Mouse (Mus musculus) mammary gland, adult 2 months (tissue): ENCODE data around the gene Adh6a. TPM values are rescaled to one million over a fixed set of nuclear protein-coding genes. Genes with fewer than 3 reads are reported as not detected.

Experiments
- polyA plus RNA-seq: library from polyadenylated mRNA; depleted of rRNA; stranded (reverse); fragments of >200 nt; gene quantifications from 2 replicates; pipeline ENCODE4 v1.2.3, GENCODE M21; 2012; ENCODE audit warnings: low replicate concordance; rRNA removed

The Adh6a gene
- 0.16 TPM in 1 of 2 replicates, not detected in the other for polyA plus RNA-seq

GRCm38 (mm10) chr3:138312965-138313364 is at the start of gene Adh6a:
Gene Adh6a (plus strand): TSS chr3:138313286.

DNA sequence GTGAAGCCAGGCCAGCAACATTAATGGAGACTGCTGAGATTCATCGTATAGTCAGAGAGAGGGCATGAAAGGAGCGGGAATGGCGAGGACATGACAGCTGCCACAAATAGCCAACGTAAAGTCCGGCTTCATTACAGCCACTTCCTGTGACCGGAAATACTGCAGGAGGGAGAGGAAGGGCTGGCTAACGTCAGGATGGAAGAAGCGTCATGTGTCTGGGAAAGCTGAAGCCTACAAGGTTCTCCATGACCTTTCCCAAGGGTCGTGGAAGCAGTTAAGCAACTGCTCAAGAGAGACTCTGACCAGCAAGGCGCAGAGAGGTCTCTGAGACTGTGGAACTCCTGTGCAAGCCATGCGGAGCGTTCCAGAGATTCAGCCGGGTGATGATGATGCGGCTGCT is 28.4 kb downstream of the Adh6a start, which contains the start of gene Adh6b:
Gene Adh6b (plus strand): TSS at position 305 of the 400 bp plus-strand sequence.

Other genes starting within 250 kb of the Adh6a start
- 0.06 and 6.5 TPM in 2 replicates for gene 1110002E22Rik, start 248.2 kb upstream of the Adh6a start, polyA plus RNA-seq
- gene Gm5105, start 245.9 kb upstream of the Adh6a start, polyA plus RNA-seq = 0.49 TPM in 1 of 2 replicates, not detected in the other
- gene Trmt10a, start 169.8 kb upstream of the Adh6a start, polyA plus RNA-seq = 0.69 and 1.6 TPM in 2 replicates
- 0.99 and 1.7 TPM in 2 replicates for gene Mttp, start 168.3 kb upstream of the Adh6a start, polyA plus RNA-seq
- gene 4930579F01Rik, start 119.5 kb upstream of the Adh6a start, polyA plus RNA-seq = not detected in 2 replicates
- gene Adh7, start 95.5 kb upstream of the Adh6a start, polyA plus RNA-seq = 0.84 and 1.3 TPM in 2 replicates
- gene Adh1, start 52.3 kb upstream of the Adh6a start, polyA plus RNA-seq = 82.5 and 105 TPM in 2 replicates
- gene Adh6b, start 28.5 kb downstream of the Adh6a start, polyA plus RNA-seq = 0.19 TPM in 2 replicates
- 0.36 TPM in 1 of 2 replicates, not detected in the other for gene Adh4, start 102.2 kb downstream of the Adh6a start, polyA plus RNA-seq
- gene Adh5, start 129.8 kb downstream of the Adh6a start, polyA plus RNA-seq = 20.3 and 35.2 TPM in 2 replicates
- gene Metap1, start 176.2 kb downstream of the Adh6a start, polyA plus RNA-seq = 9.9 and 29.0 TPM in 2 replicates
- 4.8 and 27.0 TPM in 2 replicates for gene Eif4e, start 212.9 kb downstream of the Adh6a start, polyA plus RNA-seq